In genomic region chr8:123331301-123331700, GRCm38 (mm10) we compare ENCODE assay signal across 11 mouse cellular contexts. TPM values are rescaled to one million over a fixed set of nuclear protein-coding genes. Genes with fewer than 3 reads are reported as not detected.
A peak's percentile ranks its signal among the peaks of the same experiment; 100 is the strongest.
DNase-seq lines count a peak whose midpoint lies in the region; ATAC-seq and TF ChIP-seq lines count a peak whose summit lies in the region.
"Had no signal": no experiment of that assay in that cellular context is flagged by ENCODE, and none has a peak within 500 bp of the region (broad histone marks: within the 10 kb centered on the region; RNA-seq: fewer than 3 reads in every experiment).

No protein-coding gene starts in this region.

- H3K4me2 ChIP-seq in forebrain, embryonic 14.5 days (ENCODE audit: low read length), result no peak overlapping the region; the same call in 1 of the 2 replicates
- 0 out of 2 replicates have a peak overlapping the region, but pooled peaks have one; percentile 97 for H3K4me2 ChIP-seq in liver, embryonic 15.5 days

- no peak for TF ChIP-seq POLR2A in testis, adult 2 months (IDR thresholded peaks at IDR 0.05; ENCODE audit: control insufficient read depth, low read depth, low read length)

- WGBS in forebrain, embryonic 14.5 days, result 86% methylated on average over 2 of the region's 2 CpGs
- WGBS in liver, embryonic 15.5 days (ENCODE audit: insufficient replicate concordance), result 60% methylated on average over 2 of the region's 2 CpGs

- no peak for TF ChIP-seq CTCF in testis, adult 2 months (IDR thresholded peaks at IDR 0.05; ENCODE audit: control insufficient read depth, insufficient read depth, insufficient replicate concordance, low read depth, low read length)

- no peak for DNase-seq in testis, postnatal 10 days (ENCODE audit: low spot score)
- no peak for DNase-seq in forebrain, embryonic 14.5 days (ENCODE audit: low spot score)
- no peak for DNase-seq in gastrocnemius, adult 18-20 months (ENCODE audit: low spot score)
- no peak for DNase-seq in spleen, postnatal 10 days (ENCODE audit: low spot score in 2 of 2)
- no peak for DNase-seq in gastrocnemius, adult 8-10 months (ENCODE audit: low spot score in 2 of 2)
- DNase-seq: kidney, adult 2 months; thymus, postnatal 4 days had no signal

- ATAC-seq in forebrain, embryonic 14.5 days, result no peak
- no peak for ATAC-seq in liver, embryonic 15.5 days (ENCODE audit: insufficient read depth)

- no peaks in the 10 kb centered on the region for H3K36me3 ChIP-seq in testis, adult 2 months (ENCODE audit: control insufficient read depth, insufficient read depth, low read length)
- H3K36me3 ChIP-seq in forebrain, embryonic 14.5 days (ENCODE audit: control insufficient read depth, insufficient read depth, low read length), result no peaks in the 10 kb centered on the region
- H3K36me3 ChIP-seq in liver, embryonic 15.5 days (replicated peaks), result no peaks in the 10 kb centered on the region
- H3K36me3 ChIP-seq: heart, embryonic 13.5 days; lung, embryonic 15.5 days had no signal

- H3K9ac ChIP-seq in forebrain, embryonic 14.5 days (ENCODE audit: low read length), result no peak overlapping the region
- H3K9ac ChIP-seq in liver, embryonic 15.5 days, result no peak overlapping the region
- H3K9ac ChIP-seq: heart, embryonic 13.5 days; lung, embryonic 15.5 days had no signal

- H3K4me1 ChIP-seq in testis, adult 2 months (ENCODE audit: control insufficient read depth, insufficient read depth, low read length), result peaks cover 5% of the 10 kb centered on the region
- peaks cover 12% of the 10 kb centered on the region for H3K4me1 ChIP-seq in forebrain, embryonic 14.5 days (ENCODE audit: control insufficient read depth, insufficient read depth, low read length)
- peaks cover 63% of the 10 kb centered on the region for H3K4me1 ChIP-seq in liver, embryonic 15.5 days (replicated peaks)

- no peak overlapping the region; the same call in 1 of the 2 replicates for H3K4me3 ChIP-seq in testis, adult 2 months (ENCODE audit: control insufficient read depth, low read depth, low read length)
- H3K4me3 ChIP-seq in forebrain, embryonic 14.5 days (ENCODE audit: low read depth, low read length), result no peak overlapping the region
- H3K4me3 ChIP-seq in liver, embryonic 15.5 days (replicated peaks), result no peak overlapping the region

- peak overlapping the region; percentile 58; the same call in 1 of the 2 replicates for H3K27ac ChIP-seq in testis, adult 2 months (ENCODE audit: control insufficient read depth, insufficient read depth, low read depth, low read length)
- H3K27ac ChIP-seq in forebrain, embryonic 14.5 days (ENCODE audit: low read depth, low read length), result peak overlapping the region; percentile 86; the same call in 1 of the 2 replicates
- no peak overlapping the region for H3K27ac ChIP-seq in liver, embryonic 15.5 days (replicated peaks)
- H3K27ac ChIP-seq: lung, embryonic 15.5 days had no signal

- H3K9me3 ChIP-seq in forebrain, embryonic 14.5 days (replicated peaks; ENCODE audit: control insufficient read depth, low read length), result no peaks in the 10 kb centered on the region
- H3K9me3 ChIP-seq in liver, embryonic 15.5 days (replicated peaks), result no peaks in the 10 kb centered on the region
- H3K9me3 ChIP-seq: heart, embryonic 13.5 days; lung, embryonic 15.5 days had no signal

- no peaks in the 10 kb centered on the region for H3K27me3 ChIP-seq in testis, adult 2 months (ENCODE audit: control insufficient read depth, insufficient read depth, low read length)
- no peaks in the 10 kb centered on the region; the same call in 1 of the 2 replicates for H3K27me3 ChIP-seq in forebrain, embryonic 14.5 days (replicated peaks; ENCODE audit: control insufficient read depth, insufficient read depth, low read length)
- peaks cover 23% of the 10 kb centered on the region for H3K27me3 ChIP-seq in liver, embryonic 15.5 days

RNA-seq across cellular contexts. Expression of gene Spire2, which starts 1.2 kb away (rescaled TPM):
- 26.0 and 27.4 TPM in 2 replicates for polyA plus RNA-seq in testis, adult 2 months (2012; rRNA removed)
- 13.7 and 20.2 TPM in 2 replicates for polyA plus RNA-seq in forebrain, embryonic 14.5 days (2014; fragmentation: Nextera tagmentation; extraction: Ambion mirVana)
- 3.0 and 3.4 TPM in 2 replicates for polyA plus RNA-seq in liver, embryonic 15.5 days (2015; fragmentation: Nextera tagmentation; extraction: Ambion mirVana)
- total RNA-seq in gastrocnemius, adult 18-20 months (2021), result under 1 TPM in 1 of 2 experiments, not detected in 1; 0.09 TPM
- total RNA-seq in gastrocnemius, adult 8-10 months (2022), result under 1 TPM in 3 of 4 experiments, not detected in 1; 0.16 to 0.22 (median 0.20) TPM

RNA-seq across cellular contexts. Expression of gene Fanca, which starts 12.9 kb away (rescaled TPM):
- polyA plus RNA-seq in testis, adult 2 months (2012; rRNA removed), result 37.3 and 48.1 TPM in 2 replicates
- 13.7 and 14.0 TPM in 2 replicates for polyA plus RNA-seq in forebrain, embryonic 14.5 days (2014; fragmentation: Nextera tagmentation; extraction: Ambion mirVana)
- polyA plus RNA-seq in liver, embryonic 15.5 days (2015; fragmentation: Nextera tagmentation; extraction: Ambion mirVana), result 15.5 and 16.7 TPM in 2 replicates
- total RNA-seq in gastrocnemius, adult 18-20 months (2021), result not detected
- total RNA-seq in gastrocnemius, adult 8-10 months (2022), result not detected

RNA-seq across cellular contexts. Expression of gene Tcf25, which starts 42.3 kb away (rescaled TPM):
- 39.4 and 41.8 TPM in 2 replicates for polyA plus RNA-seq in testis, adult 2 months (2012; rRNA removed)
- 181 and 203 TPM in 2 replicates for polyA plus RNA-seq in forebrain, embryonic 14.5 days (2014; fragmentation: Nextera tagmentation; extraction: Ambion mirVana)
- 50.6 and 54.5 TPM in 2 replicates for polyA plus RNA-seq in liver, embryonic 15.5 days (2015; fragmentation: Nextera tagmentation; extraction: Ambion mirVana)
- total RNA-seq in gastrocnemius, adult 18-20 months (2021), result 100 to 1,000 TPM; 128 to 130 TPM
- total RNA-seq in gastrocnemius, adult 8-10 months (2022), result 100 to 1,000 TPM; 125 to 155 (median 141) TPM
